Mouse (Mus musculus) embryonic fibroblast, embryonic 13.5 days (primary cell): ENCODE data around the gene Ptprj. TPM values are rescaled to one million over a fixed set of nuclear protein-coding genes. Genes with fewer than 3 reads are reported as not detected.

Source experiments
- H3K27ac ChIP-seq: 2 replicates; pipeline ENCODE4 v1.5.1; 2012; ENCODE audit warnings: low read length, control low read depth, inconsistent platforms; ENCODE audit not compliant: insufficient read depth
- H3K4me1 ChIP-seq: 2 replicates; pipeline ENCODE4 v1.6.1; 2011; ENCODE audit warnings: low read length; ENCODE audit not compliant: control insufficient read depth, insufficient read depth
- H3K4me3 ChIP-seq: 2 replicates; pipeline ENCODE4 v1.5.1; 2011; ENCODE audit warnings: mild to moderate bottlenecking, control low read depth, low read length; ENCODE audit not compliant: insufficient read depth
- CTCF ChIP-seq: IDR thresholded peaks from 2 replicates; pipeline ENCODE4 v1.5.1; 2011; ENCODE audit warnings: mild to moderate bottlenecking, control low read depth, low read length, moderate library complexity, borderline replicate concordance; ENCODE audit not compliant: insufficient read depth
- POLR2A ChIP-seq: IDR thresholded peaks from 2 replicates; pipeline ENCODE4 v1.6.1; 2011; ENCODE audit warnings: low read depth, mild to moderate bottlenecking, control low read depth, low read length, moderate library complexity
- polyA plus RNA-seq: library from polyadenylated mRNA; stranded (reverse); fragments of >200 nt; gene quantifications from 2 replicates; pipeline ENCODE4 v1.2.4, GENCODE M21; 2011; ENCODE audit warnings: low read depth; ENCODE audit not compliant: missing spikeins, insufficient read length

Ptprj gene
- 8.0 and 9.9 TPM in 2 replicates for polyA plus RNA-seq

GRCm38 (mm10) chr2:90580236-90581005 is at the start of gene Ptprj:
TSS of gene Ptprj (minus strand) at chr2:90580647.
- H3K4me1 ChIP-seq, result peaks cover 2% of the 10 kb centered on the region; the same call in 1 of the 2 replicates
- TF ChIP-seq CTCF (no peak), POLR2A (peak; percentile 55)
- peak within 1 kb of the TSS; percentile 88 for H3K4me3 ChIP-seq

DNA sequence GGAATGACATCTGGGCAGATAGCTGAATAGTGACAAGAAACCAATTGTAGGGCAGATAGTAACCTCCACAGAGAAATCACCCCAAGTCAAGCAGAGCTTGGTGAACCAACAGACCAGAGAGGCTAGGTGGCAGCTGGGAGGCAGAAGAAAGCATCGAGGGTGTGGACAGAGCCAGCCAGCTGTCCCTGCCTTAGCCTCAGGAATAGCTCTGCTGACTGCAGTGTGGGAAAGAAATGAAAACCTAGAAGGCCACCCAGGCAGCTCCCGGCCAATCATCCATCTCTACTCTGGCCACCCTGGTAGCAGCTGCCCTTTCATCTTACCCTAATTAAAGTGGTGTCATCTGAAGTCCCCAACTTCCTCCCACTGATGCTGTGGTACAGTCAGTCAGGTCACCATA is 49.1 kb upstream of the Ptprj start:
- Histone ChIP-seq H3K4me1 (no peaks in the 10 kb centered on the region), H3K4me3 (no peak overlapping the region), H3K27ac (no peak overlapping the region)
- TF ChIP-seq CTCF (no peak), POLR2A (no peak)

More at GRCm38 (mm10) chr2:90580236-90581005, at the start of gene Ptprj:
- 0 out of 2 replicates have a peak within 1 kb of the TSS, but pooled peaks have one; percentile 7 for H3K27ac ChIP-seq

GRCm38 (mm10) chr2:90628261-90628660 is 47.8 kb upstream of the Ptprj start:
- TF ChIP-seq POLR2A (no peak), CTCF (no peak)
- Histone ChIP-seq H3K4me3 (no peak overlapping the region), H3K27ac (no peak overlapping the region), H3K4me1 (no peaks in the 10 kb centered on the region)

- TF ChIP-seq POLR2A (no peak), CTCF (peak; percentile 46; the same call in 1 of the 2 replicates)
- Histone ChIP-seq H3K27ac (no peak overlapping the region), H3K4me1 (no peaks in the 10 kb centered on the region), H3K4me3 (no peak overlapping the region)
These were observed 44.5 kb upstream of the Ptprj start for GRCm38 (mm10) chr2:90624920-90625319.

- H3K27ac ChIP-seq, result no peak overlapping the region
- no peak for TF ChIP-seq CTCF
- TF ChIP-seq POLR2A, result no peak
These were observed 43.9 kb upstream of the Ptprj start for GRCm38 (mm10) chr2:90624339-90624738.

GRCm38 (mm10) chr2:90620815-90621214 is 40.4 kb upstream of the Ptprj start:
- no peak for TF ChIP-seq POLR2A
- no peak for TF ChIP-seq CTCF
- Histone ChIP-seq H3K4me3 (no peak overlapping the region), H3K27ac (no peak overlapping the region), H3K4me1 (no peaks in the 10 kb centered on the region)

More at GRCm38 (mm10) chr2:90624339-90624738, 43.9 kb upstream of the Ptprj start:
- Histone ChIP-seq H3K4me1 (no peaks in the 10 kb centered on the region), H3K4me3 (no peak overlapping the region)

GRCm38 (mm10) chr2:90619648-90620047 is 39.2 kb upstream of the Ptprj start:
- Histone ChIP-seq H3K4me3 (no peak overlapping the region), H3K4me1 (no peaks in the 10 kb centered on the region), H3K27ac (no peak overlapping the region)
- TF ChIP-seq CTCF (no peak), POLR2A (no peak)

GRCm38 (mm10) chr2:90614651-90615171 is 34.3 kb upstream of the Ptprj start:
- TF ChIP-seq POLR2A, result no peak
- no peak for TF ChIP-seq CTCF
- Histone ChIP-seq H3K4me1 (peaks cover 8% of the 10 kb centered on the region), H3K27ac (no peak overlapping the region), H3K4me3 (no peak overlapping the region)

- no peak for TF ChIP-seq CTCF
- TF ChIP-seq POLR2A, result no peak
- Histone ChIP-seq H3K27ac (no peak overlapping the region), H3K4me1 (peaks cover 8% of the 10 kb centered on the region), H3K4me3 (no peak overlapping the region)
These were observed 33.1 kb upstream of the Ptprj start for GRCm38 (mm10) chr2:90613591-90613990.

DNA sequence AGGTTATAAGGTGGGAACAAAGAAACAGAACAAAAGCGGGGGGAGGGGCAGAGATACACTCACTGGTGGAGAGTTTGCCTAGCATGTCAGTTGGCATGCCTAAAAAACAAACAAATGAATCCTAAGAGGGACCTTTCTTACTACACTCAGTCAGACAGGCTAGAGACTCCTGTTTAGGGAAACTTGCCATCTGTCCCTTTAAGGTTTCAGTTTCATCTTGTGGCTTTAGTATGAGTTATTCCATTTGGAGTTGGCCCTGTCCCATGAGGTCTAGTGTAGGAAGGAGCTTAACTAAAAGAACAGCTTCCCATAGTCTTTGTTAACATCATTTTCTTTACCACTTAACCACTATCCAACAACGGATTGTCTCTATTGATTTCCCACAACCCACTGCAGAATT is 32.6 kb upstream of the Ptprj start:
- peak overlapping the region; percentile 15; the same call in 1 of the 2 replicates for H3K27ac ChIP-seq
- TF ChIP-seq POLR2A (no peak), CTCF (no peak)
- H3K4me3 ChIP-seq, result no peak overlapping the region
- H3K4me1 ChIP-seq, result peaks cover 8% of the 10 kb centered on the region
